Mouse (Mus musculus) neutrophil, adult 59 days (primary cell): ENCODE measurements around the gene Herc6. TPM values are rescaled to one million over a fixed set of nuclear protein-coding genes. Genes with fewer than 3 reads are reported as not detected.

ENCODE experiments used
- total RNA-seq, 2 experiments: library from RNA; stranded (reverse); gene quantifications; 1 replicate in 1 of 2; 2 replicates in 1 of 2; pipeline ENCODE4 v1.2.4; 2023

Gene Herc6
- total RNA-seq: 10 to 100 TPM; 11.9 to 13.3 TPM

DNA sequence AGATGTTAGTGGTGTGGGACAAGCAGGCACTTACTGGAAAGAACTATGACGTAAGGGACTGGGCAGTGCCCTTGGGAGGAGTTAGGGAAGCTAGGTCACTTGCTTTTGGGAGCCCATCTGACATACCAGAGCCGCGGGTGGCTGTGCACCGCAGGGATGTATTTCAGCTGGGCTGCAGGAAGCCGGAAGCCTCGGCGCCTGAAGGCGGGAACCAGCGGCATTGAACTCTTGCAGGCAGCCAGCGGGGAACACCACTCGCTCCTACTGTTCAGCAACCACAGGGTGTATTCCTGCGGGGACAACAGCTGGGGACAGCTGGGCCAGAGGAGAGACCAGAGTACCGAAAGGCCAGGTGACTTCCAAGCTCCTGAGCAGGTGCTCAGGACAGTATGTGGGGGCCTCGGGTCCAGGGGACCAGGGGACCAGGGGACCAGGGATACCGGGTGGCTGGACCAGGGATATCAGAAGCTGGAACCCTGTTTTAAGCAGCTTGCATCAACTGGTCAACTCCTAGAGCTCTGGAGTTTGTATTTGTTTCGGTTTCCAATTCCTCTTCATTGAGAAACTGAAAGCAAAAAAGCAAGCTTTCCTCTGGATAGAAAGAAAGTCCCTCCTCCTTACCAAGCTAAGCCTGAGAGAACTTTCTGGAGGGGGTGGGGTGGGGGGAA, at the start of gene Herc6:
Herc6 (plus strand) TSS at position 120 of the 668 bp plus-strand sequence.

DNA sequence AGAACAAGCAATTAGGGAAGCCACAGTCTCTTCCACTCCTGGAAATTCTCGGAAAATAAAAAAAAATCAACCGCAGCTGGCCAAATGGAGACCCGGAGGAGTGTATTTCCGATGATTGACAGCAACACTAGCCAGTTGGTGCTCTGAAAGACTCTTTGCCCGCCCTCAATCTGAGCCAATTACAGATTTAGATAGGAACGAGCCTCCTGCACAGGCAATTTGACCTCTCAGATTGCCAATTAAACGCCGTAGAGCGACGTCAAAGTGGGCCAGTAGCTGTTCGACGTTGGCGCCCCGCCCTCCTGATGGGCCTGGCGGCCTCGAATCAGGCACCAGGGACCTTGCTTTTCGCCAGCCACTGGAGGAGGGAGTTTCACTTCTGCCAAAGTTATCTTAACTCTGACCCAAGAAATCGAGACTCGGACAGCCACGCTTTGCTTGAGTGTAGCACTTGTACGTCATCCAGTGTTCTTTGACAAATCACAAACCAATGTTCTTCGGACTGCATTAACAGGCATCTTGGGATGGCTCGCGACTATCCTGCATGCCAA, 45.3 kb upstream of the Herc6 start, which contains the start of gene Ppm1k:
Ppm1k (minus strand) TSS at position 83 of the 551 bp plus-strand sequence.

DNA sequence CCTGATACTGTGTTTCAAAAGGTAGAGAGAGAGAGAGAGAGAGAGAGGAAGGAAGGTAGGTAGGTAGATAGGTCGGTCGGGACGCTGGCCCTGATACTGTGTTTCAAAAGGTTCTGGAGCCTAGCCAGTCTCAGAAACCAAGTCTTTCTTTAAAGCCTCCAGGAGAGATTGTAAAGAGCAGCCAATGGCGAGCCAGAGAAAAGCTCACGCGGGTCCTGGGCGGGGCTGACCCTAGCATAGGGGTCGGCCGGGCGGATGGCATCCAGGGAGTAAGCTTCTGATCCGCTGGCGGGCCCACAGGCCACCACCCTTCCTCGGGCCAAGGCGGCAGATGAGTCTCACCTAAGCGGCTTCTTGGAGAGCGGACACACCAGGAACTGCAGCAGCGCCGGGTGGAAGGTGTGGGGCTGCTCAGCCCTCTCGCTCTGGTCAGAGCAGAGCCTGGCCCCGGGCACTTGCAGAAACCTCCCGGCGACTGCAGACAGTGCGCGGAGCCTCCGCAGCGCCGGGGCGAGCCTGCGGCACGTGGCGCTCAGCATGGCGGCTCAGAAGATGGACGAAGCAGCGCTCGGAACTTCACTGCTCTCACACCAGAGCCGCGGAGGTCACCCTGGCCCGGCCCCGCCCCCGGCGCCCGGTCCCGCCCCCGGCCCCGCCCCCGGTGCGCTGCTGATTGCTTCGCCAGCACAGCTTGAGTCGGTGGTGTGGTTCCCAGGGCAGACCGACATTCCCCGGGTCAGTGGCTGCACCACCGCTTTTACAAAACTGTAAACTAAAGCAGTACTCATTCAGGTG, 110.9 kb downstream of the Herc6 start, which contains the start of gene Pyurf:
Pyurf (minus strand) TSS at position 612 of the 795 bp plus-strand sequence.

DNA sequence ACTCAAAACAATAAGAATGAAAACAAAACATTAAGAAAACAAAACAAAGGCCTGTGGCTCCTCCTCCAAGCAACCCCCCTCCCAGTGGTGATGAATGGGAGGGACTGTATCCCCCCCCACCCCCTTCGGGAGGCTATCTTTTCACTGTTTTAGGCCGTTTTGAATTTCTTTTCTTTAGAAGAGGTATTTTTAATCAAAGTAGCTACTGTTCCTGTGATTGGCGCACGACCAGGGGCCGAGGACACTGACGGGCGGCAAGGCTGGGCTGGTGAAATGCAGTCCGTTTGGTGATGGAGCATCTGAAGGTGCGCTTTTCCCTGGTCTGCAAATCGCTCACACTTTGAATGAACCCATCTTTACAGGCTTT, 121.6 kb downstream of the Herc6 start, which contains the start of gene Lancl2:
Lancl2 (plus strand) TSS at position 165 of the 367 bp plus-strand sequence.

Other genes with a start within 250 kb of the Herc6 start
- gene Vmn1r17, start 217.3 kb upstream of the Herc6 start, total RNA-seq: not detected
- not detected for gene Vmn1r18, start 185.2 kb upstream of the Herc6 start, total RNA-seq
- not detected for gene Vmn1r19, start 177.2 kb upstream of the Herc6 start, total RNA-seq
- not detected for gene Vmn1r20, start 152.1 kb upstream of the Herc6 start, total RNA-seq
- gene Ppm1k, start 45.5 kb upstream of the Herc6 start, total RNA-seq: 1 to 10 TPM; 6.5 to 6.9 TPM
- 1 to 10 TPM; 1.8 to 1.9 TPM for gene Pyurf, start 111.1 kb downstream of the Herc6 start, total RNA-seq
- 10 to 100 TPM; 10.6 to 11.6 TPM for gene Lancl2, start 121.5 kb downstream of the Herc6 start, total RNA-seq
- 10 to 100 TPM; 14.1 to 15.4 TPM for gene Vopp1, start 244.2 kb downstream of the Herc6 start, total RNA-seq